Mouse (Mus musculus) cerebellum, adult 9-11 months (tissue): Measurements from ENCODE around the gene Fam207a.

Experiments used
- DNase-seq: peaks from one replicate; pipeline ENCODE4 v3.0.0; 2022

Gene Fam207a

DNA sequence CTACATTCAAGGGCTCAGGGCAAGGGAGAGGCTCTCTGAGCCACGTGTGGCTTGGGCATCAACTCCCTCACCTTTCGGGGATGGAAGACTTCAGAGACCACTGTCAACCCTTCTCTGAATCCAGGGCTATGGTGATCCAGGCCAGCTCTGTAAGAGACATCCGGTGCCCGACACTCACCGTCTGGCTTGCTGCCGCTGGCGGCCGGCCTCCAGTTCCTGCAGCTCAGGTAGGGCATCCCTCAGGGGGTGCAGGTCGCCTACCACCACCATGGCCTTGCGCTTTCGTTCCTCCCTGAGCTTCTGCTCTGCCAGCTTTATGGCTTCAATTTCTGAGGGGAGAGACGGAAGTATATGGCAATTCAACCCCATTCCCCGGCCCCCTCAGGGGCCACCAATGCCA, 18.4 kb downstream of the Fam207a start:
- peak; percentile 64 for DNase-seq

DNA sequence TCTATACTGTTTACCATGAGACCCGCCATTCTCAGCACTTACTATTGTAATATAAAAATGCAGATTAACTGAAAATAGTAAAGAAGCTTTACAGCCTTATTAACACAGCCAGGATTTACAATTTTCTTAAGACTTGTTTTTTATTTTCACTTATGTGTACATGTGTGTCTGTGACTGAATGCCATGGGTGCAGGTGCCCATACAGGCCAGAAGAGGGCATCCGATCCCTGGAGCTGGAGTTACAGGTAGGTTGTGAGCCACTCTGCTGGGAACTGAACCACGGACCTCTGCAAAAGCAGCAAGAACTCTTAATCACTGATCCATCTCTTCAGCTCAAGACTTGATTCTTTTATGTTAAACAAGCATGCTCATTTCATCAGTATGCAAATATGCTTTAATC, 22.7 kb downstream of the Fam207a start:
- DNase-seq = no peak

DNA sequence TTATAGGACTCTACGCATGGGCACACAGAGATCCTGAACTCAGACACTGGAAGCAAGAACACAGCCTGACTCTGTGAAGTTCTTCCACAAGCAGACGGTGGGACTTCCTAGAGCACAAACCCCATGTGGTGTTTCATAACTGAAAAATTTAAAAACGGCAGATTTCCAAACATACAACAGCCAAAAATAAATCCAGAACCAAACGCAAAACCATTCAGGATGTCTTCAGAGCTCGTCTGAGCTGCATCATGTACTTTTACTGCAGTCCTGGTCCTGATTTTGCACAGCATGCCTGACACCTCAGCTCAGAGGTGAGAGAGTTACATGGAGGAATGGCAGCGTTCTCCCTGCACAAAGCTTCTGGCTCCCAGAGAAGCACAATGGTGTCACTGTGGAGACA, 24.0 kb downstream of the Fam207a start:
- no peak for DNase-seq

DNA sequence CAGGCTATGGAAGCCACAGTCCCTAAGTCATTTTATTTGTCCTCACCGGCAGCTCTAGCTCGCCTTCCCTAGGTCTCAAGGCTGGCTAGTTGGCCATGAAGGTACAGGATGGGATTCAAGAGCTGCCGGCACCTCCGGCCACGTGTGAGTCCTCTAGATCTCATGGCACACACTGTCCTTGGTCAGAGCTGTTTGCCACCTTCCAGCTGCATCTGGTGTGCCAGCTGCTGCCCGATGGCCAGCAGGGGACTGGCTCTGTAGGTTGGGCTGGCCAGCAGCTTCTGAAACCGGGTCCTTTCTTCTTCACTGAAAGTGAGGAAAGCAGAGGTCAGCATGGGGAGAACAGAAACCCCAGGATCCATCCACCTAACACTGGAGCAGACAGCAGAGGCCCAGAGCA, 27.4 kb downstream of the Fam207a start:
- no peak for DNase-seq

DNA sequence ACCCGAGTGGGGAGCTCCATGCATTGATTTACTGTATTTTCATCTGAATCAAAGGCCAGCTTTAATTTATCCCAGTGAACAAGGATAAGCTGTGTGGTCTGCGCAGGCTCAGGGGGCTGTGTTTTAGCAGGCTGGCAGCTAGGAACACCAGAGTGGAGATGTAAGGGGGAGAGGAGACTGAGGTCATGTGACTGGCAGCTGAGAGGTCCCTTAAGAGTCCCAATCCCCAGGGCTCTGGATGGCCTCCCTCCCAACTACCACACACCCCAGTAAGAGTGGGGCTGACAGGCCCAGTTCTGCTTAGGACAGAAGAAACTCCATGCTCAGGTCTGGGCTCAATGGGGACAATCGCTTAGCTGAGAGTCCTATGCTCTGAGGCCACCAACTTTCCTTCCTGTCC, 29.8 kb downstream of the Fam207a start:
- no peak for DNase-seq

DNA sequence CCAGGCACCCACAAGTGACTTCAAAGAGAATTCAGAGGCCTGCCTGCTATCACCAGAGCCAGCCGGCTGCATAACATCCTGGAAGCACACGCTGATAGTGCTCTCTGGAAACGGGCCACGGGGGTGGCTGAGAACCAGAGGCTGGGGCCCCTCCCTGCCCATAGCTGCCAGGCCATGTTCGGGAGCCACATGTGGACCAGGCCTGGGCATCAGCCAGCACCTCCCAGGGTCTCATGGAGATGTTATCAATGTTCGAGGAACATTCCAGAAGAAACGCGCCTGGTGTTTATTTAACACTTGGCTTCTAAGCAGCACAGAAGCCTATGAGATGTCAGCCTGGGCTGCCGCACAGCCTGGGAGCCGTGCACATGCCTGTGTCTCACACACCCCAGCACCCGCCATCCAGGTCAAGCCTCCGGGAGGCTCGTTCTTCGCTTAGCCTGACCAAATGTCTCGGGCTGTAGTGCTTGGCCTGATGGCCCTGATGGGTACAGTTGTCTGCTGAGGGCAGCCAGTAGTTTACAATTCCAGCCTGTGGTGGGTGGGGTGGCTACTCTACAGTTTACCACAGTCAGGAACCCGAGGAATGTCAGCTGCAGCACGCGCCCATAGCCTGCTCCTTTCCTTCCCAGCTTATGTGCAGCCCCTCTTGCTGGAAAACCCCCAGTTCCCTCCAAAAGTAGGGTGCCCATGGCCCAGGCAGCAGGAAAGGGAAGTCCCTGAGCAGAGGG, 31.2 kb downstream of the Fam207a start:
- DNase-seq = no peak

DNA sequence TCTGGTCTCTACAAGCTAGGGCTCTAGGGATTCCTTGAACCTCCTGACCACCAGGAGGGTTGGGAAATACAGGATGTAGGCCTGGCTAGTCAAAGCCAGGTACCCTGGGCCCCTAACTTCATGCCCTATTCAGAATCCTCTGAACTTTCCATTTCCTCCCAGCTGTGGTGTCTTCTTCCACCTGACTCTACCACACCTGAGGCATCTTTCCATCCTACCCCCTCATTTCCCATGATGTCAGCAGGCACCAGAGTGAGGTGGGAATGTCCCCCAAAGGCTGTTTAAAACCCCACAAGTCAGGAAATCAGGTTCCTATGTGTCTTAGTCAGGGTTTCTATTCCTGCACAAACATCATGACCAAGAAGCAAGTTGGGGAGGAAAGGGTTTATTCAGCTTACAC, 33.8 kb downstream of the Fam207a start:
- DNase-seq = no peak

DNA sequence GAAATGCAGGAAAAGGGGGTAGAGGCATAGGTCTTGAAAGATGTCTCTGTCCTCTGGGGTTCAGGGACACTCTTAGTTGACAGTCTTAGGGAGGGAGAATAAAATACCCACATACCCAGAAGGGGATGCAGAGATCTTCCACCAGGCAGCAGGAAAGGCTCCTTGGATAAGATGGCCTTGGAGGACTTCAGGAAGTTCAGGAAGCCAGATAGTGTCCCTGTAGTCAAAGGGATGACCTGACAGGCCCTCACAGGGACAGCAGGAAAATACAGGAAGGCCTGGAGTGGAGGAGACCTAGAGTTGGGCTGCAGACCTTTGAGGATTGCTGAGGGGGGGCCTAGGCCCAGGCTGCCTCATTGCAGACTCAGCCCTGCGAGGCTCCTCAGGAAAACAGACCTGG, 35.6 kb downstream of the Fam207a start:
- DNase-seq = no peak

DNA sequence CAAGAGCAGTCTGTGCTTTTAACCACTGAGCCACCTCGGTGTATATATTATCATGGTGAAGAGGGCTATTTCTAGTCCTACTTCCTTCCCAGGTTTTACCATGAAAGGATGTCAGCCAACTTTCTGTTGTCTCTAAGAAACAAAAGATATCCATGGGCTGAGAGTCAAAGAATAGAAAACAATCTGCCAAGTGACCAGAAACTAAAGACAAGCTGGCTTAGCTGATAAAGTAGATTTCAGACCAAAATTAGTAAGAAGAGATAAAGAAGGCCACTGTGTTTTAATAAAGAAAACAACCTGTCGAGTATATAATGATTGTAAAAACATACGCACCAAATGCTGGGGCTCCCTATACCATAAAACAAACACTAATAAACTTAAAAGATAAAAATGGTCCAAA, 38.7 kb downstream of the Fam207a start:
- DNase-seq = no peak

DNA sequence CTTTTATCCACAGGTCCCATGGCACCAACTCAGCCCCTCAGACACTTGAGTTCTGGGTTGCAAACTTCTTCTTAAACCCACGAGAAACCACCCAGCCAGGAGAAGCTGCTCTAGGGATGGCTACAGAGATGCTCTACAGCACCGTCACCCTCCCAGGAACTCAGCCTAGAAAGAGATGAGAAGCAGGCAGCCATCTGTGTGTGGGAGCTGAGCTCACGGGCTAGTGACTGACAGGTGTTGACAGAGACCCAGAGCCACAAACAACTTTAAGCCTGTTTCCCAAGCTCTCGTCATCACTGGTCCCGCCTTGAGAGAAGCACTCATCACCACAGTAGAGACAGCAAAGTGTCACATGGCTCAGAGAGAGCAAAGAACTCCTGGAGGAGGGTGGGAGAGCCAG, 43.4 kb downstream of the Fam207a start:
- DNase-seq = no peak

DNA sequence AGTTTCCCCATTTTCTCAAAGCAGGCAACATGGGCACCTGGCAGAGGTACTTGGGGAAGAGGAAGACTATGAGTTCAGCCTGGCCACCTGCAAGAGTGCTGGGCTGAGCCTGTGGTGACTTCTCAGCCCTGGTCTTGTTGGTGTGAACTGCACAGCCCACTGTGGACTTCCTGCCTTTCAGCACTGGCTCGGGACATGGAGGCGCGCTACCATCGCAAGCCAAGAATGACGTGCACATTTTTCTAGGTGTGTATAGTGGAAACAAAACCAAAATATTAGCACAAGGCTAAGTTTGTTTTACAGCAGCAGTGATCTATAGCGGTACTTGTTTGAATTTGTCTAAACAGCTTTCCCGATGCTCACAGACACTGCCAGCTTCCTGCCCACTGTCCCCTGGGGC, 44.1 kb downstream of the Fam207a start:
- DNase-seq = no peak

DNA sequence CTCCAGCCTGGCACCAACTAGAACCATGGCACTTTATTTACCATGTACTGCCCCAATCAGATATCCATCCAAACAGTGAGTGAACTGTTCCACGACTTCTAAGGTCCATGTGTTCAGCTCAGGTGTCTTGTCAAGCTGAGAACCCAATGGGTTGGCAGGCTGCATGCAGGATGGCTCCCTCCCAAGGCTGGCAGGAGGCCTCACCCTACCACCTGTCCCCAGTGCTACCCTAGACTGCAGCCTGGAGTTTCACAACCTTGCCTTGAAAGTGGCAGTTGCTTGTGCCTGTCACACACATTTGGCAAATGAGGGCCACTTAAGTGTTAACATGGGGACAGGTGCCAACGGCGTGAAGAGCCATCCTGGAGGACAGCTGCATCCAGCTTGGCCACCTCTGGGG, 44.8 kb downstream of the Fam207a start:
- DNase-seq = peak; percentile 92

DNA sequence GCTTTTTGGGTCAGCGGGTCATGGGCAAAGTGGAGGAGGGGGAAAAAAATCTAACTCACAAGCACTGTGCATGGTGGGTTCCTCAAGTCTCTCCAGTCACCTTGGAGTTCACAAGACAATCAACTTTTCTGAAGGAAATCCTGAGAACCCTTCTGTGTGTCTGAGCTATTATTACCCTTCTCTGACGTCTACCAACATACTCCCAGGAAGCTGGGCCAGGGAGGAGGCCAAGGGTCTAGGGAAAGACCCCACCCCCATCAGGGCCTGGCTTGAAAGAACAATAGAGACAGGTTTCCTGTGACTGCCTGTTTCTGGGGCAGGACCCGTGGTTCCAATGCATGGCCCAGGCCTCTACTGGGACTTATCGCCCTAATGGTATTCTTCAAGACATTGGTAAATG, 46.9 kb downstream of the Fam207a start:
- DNase-seq = no peak

DNA sequence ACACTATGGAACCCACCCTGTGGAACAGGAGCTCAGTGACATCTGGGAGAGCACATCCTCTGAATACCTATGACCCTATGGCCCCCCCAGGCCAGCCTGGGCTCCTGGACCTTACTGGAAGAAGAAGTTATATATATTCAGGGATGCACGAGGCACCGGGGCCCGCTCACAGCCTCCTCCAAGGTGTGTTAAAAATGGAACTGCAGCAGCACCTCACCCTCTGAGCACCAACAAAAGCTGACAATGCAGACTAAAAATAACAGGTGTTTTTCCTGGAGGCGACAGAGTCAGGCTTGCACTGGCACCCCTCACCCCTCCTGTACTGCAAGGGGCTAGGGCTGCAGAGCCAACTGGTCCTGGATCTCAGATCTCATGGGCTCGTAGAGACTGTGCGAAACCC, 48.2 kb downstream of the Fam207a start:
- DNase-seq = no peak

DNA sequence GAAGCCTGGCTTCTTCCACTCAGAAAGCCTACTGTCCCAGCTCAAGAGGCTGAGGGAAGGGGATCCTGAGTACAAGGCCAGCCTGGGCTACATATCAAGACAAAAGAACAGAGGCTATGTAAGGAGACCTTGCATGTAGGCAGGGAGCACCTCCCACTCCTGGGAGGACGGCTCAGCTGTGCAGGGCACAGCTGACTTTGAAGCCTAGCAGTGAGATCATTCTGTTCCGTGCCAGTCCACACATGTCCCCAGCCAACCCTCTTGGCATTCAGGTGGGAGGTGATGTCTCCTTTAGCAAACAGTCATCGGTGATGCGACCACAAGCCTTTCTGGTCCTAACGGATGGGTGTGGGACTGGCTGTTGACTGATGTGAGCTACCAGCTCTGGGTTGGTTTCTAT, 49.7 kb downstream of the Fam207a start:
- DNase-seq = no peak

DNA sequence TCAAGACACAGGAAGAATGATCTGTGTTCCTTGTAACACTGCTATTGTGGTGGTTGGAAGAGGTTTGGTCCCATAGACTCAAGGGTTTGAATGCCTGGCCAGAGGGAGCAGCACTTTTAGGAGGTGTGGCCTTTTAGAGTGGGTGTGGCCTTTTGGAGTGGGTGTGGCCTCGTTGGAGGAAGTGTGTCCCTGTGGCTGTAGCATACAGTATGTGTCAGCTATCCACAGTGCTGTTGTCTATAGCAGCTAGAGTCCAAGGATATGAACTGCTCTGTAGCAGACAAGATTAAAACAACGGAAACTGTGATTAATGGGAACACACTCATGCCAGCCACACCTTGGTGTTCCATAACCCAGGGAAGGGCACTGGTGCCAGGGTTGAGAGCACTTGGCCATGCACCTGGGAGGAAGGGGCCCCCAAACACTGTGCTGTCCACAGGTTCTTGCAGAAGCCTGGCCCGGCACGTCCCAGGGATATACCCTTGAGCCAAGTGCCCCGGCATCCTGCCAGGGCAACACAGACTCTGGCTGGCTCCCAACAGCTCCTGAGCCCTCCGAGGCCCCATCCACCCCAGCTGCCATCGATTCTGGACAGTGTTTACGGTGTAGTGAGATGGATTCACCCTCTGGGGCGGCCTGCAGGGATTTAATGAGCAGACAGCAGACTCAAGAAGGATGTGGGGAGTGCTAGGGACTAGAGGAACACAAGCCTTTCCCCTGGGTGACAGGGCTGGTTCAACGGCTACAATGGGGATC, 51.2 kb downstream of the Fam207a start:
- peak; percentile 79 for DNase-seq

DNA sequence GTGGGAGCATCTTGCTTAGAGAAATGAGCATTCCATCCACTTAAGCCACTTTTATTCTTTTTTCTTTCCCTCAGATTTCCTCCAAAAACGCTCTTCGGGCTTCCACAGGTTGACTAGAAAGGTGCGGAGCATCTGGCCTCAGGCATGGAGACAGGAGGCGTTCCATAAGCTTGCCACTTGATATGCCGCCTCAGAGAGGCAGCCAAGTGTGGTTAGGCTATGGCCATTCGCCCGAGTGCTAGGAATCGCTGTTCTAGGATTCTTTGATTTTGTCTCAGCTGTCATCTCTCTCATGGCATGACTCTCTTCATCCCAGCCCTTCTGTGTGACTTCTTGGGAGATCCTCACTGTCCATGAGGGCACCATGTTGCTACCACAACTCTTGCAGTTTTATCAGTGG, 54.4 kb downstream of the Fam207a start:
- peak; percentile 38 for DNase-seq

DNA sequence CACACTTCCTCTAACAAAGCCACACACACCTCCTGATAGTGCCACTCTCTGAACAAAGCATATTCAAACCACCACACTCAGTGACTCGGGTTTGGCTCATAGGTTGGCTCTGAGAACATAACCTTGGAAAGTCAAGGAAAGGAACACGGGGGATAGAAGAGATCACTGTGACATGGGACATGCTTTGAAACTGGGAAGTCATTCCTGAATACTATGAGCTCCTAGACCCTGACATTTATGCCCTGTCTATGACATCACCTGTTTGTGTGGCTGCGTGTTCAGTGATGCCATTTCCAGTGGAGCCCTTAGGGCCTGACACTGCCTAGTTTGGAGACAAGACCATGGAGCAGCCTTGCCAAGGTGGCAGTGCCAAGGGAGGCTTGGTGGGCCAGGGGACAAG, 57.9 kb downstream of the Fam207a start:
- DNase-seq = no peak

DNA sequence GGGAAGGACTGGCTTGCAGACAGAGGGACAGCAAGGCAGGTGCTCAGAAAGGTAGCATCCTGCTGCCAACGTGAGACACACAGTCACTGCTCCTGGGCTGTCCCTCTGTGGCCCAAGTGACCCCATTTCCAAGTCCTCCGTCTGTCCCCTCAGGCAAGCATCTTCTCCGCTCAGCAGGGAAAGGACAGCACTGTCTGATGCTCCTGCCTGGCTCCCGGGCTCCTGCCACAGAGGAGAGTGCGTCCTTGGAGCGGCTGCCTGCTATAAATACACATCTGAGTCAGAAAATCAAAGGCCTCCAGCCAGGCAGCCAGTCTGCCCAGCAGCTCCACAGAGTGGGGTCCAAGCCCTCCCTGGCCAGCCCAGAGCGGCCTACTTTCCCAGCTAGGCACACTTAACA, 59.1 kb downstream of the Fam207a start:
- DNase-seq = peak; percentile 96

DNA sequence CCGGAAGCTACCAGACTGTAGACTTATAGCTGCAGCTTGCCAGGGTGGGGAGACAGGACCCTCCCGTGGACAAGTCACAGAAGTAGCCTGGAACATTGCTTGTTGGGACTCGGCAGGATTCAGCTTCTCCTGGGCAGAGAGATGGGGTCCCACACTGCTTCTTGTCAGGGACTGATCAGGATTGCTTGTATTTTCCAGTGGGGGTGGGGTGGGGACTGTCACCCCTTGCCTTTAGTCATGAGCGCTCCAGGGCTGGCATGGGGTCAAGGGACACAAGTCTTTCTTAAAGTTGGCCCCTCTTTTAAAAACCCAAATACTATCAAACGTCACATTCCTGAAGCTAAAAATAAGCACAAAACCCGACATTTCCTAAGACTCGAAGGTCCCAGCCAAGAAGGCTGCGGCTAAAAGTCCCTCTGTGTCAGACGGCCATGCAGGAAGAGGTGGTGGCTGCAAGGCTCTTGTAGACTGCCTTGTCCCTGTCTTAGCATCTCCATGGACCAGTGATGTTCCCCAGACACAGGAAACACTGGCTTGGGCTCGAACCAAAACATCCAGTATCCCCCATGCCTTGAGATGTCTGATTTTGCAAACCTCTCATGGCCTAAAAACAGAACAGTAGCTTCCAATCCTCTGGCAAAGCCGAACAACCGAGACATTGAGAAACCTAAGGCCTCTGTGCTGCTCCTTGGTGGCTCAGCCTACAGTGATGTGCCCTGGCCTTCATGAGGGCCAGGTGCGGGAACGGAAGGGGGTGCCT, 60.2 kb downstream of the Fam207a start:
- peak; percentile 56 for DNase-seq

DNA sequence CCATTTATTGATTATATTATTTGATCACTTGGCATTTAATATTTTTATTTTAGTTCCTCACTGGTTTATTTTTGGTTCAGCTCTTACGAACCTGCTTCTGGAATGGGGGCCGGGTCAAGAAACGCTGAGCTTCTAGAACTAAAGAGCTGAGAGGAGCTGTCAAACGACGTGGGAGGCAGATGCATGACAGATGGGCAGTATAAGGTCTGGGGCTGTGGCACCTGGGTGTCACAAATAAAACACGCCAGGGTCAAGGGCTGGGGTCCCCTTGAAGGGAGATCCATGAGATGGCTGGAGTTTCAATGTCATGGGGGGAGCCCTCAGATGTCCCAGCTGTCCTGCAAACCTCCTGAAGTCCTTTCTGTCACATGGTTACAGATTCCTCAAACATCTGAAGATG, 60.8 kb downstream of the Fam207a start:
- DNase-seq = peak; percentile 38

DNA sequence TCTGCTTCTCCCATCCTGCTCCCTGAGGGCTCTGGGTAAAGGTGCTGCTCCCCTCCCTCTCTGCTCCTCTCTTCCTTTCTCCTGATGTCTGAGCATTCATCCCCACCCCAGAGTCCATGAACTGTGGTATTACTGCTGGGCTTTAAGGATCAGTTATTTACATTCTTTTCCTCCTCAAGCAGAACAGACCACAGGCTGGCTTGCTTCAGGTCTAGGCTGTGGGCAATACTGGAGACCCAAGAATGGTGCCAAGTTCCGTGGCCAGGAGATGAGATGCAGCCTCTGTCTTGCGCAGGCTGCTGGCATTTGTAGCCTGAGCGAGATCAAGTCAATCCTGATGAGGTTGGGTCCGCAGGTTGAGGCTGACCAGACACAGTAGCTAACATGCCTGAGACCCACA, 63.8 kb downstream of the Fam207a start:
- DNase-seq = no peak

DNA sequence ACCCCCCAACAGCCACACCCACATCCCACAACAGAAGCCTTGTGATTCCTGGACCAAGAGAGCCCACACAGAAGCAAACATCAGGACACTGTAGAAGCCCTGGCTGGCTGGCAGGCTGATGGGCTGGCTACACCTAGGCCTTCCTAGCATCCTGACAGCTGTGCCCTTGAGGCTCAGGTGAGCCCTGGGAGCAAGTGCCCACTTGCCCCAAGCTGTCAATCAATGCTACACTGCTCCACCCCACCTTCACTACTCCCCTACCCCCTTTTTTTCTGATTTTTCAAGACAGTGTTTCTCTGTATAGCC, 65.5 kb downstream of the Fam207a start:
- DNase-seq = peak; percentile 10
